Mouse (Mus musculus): ENCODE results near the gene Hils1.
"Not testable (repeated sequence)": the region's sequence is repeated elsewhere in the genome, so short reads cannot be mapped to it uniquely, and the experiment has no call there.

Hils1 gene

DNA sequence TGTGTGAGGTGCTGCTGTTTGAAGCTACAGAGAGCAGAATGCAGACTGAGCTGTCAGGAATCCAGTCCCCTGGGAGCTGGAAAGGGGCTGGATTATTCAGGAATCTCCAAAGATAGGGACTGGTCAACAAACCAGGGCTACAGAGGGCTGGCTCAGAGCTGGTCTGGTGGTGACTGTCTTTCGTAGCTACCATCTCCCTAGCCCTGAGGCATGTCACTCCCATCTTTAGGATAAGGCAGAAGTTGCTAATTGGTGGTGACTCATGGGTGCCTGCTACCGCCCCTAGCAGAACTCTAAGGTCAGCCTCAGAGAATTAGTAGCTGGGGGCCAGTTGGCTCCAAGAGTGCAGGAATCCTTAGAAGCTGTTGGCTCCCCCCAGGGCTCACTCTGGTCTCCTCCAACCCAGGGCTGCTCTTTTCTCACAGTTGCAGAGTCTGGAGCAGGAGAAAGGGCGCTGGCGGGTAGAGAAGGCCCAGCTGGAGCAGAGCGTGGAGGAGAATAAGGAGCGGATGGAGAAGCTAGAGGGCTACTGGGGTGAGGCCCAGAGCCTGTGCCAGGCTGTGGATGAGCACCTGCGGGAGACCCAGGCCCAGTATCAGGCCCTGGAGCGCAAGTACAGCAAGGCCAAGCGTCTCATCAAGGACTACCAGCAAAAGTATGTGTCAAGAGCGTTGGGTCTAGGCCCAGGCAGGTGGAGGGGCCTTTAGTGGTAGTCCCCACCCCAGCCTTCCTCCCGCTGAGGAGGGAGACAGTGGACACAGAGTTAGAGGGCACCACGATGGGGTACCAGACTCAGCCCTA lies 36.9 kb downstream of the Hils1 start:
- no peak for DNase-seq (ENCODE audit: low spot score)

GRCm38 (mm10) chr11:95004937-95005198 lies 37.5 kb downstream of the Hils1 start:
- no peak for DNase-seq (ENCODE audit: low spot score)

- no peak for DNase-seq (ENCODE audit: low spot score)
Observed at GRCm38 (mm10) chr11:95006038-95006437, 38.6 kb downstream of the Hils1 start.

DNA sequence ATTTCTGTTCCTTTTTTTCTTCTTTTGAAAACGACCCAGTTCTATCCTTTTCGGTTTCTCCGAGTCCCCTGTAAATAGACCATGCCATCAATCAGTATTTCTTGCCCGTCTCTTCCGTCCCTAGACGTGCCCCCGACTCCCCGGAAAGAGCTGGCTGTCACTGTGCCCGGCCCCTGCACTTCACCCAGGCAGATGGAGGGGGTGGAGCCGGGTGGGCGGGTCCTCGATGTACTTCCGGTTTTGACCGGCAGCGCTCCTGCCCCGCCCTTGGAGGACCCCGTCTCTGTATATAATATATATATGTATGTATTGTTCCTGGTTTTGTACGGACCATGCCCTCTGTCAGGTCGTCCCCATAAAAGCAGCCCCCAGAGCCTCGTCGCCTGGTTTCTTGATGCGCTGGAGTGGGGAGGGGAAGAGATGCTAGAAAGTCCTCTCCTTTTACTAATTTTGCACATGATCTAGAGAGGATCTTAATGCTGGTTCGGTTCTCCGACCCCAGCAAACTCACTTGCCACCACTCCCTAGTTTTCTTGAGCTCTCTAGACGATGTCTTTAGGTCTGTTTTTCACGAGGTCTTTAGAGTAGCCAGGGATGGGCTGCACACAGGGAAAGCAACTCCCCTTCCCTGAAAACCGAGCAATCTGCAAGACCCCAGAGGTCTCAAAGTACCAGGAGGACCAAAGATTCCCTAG lies 39.3 kb downstream of the Hils1 start:
- DNase-seq (ENCODE audit: low spot score), result no peak

GRCm38 (mm10) chr11:95007418-95007817 lies 40.0 kb downstream of the Hils1 start:
- DNase-seq (ENCODE audit: low spot score), result no peak

- DNase-seq (ENCODE audit: low spot score), result no peak
Observed at GRCm38 (mm10) chr11:95008661-95009628, 41.6 kb downstream of the Hils1 start.

DNA sequence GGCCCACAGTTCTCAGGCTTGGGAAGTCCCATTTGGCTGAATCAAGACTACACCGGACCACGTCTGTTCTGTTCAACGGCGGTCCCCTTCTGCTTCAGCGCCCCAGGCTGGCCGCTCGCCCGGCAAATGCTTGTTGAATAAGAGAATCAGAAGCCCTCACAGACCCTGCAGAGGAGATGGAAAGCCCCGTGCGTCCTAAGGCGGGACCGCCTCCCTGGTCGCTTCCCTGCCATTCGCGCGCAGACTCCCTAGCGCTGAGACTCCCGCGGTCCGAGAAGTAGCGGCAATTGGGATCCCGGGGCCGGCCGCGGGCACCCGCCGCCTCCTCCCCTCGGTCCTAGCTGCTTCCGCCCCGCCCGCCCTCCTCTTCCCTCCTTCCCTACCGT lies 42.2 kb downstream of the Hils1 start, which contains the start of gene Samd14:
Gene Samd14, plus strand, starts transcription at position 251 of the 386 bp plus-strand sequence.
- no peak for DNase-seq (ENCODE audit: low spot score)

DNA sequence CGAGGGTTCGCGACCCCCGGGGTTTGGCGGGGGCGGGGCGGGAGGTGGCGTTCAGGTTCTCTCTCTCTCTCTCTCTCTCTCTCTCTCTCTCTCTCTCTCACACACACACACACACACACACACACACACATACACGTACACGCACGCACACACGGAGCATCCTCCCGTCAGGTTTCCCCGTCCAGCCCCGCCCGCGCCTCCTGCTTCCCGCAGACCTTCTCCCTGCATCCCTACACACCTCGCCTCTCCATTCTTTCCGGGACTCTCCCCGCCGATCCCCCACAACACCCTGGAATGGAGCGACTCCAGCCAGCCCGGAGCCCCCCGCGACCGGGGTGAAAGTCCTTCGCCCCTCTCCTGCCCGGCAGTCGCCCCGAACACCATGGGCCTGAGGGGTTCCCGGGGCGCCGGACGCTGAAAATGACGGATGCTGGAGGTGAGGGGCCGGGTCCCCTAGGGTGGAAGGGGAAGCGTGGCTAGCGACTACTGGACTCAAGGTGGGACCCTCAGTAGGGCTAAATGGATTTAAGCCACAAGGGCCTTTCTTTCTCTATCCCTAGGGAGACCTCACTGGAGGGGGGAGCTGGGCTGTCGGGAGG lies 42.8 kb downstream of the Hils1 start:
- DNase-seq (ENCODE audit: low spot score), result no peak

DNA sequence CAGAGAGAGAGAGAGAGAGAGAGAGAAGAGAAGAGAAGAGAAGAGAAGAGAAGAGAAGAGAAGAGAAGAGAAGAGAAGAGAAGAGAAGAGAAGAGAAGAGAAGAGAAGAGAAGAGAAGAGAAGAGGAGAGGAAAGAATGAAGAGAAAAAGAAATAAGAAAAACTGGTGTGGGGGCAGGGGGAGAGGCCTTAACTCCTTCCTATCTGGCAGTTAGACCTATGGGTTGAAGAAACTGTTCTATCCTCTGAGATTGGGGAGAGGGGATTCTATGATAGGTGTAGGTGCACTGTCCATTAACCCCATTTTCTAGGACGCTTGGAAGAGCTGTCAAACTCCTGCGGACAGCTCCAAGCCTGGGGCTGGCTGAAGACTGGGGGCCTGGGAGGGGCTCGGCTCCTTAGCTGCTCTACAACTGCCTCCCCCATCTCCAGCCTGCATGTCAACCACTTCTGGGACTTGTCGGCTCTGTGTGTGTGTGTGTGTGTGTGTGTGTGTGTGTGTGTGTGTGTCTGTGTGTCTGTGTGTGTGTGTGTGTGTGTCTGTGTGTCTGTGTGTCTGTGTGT lies 43.5 kb downstream of the Hils1 start:
- DNase-seq (ENCODE audit: low spot score), result not testable (repeated sequence)

DNA sequence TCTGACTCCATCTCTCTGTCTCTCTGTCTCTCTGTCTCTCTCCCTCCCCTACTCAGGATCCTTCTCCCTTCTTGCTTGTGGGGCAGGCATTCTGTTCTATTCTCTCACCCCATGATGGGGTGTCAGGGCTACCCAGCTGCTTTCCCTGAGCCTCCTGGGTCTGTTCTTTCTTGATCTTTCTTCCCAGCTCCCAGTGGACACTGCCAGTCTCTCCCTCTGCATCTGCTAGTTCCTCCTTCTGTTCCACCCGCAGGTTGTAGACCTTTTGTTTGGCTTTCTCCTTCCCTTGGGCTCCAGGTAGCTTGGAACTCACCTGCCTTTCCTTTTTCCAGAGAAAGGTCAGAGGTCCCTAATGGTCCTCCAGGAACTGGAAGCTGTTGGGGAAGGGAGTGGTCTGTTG lies 44.0 kb downstream of the Hils1 start:
- no peak for DNase-seq (ENCODE audit: low spot score)

DNA sequence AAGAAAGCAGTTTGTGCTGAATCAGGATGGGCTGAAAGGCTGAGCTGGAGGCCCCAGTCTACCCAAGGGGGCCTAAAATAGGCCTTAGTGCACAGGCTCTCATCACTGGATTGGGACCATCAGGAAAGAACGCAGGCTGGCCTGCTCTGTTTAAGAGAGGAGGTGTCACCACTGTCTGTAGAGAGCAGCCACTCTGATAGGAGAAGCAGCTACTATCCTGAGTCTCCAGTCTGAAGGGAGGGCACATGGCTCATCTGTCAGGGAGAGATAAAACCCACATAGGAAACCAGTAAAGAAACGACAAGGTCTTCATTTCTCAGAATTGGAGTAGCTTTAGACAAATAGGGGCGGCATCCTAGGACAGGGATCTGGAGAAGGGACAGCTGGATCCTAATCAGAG lies 44.7 kb downstream of the Hils1 start:
- no peak for DNase-seq (ENCODE audit: low spot score)

GRCm38 (mm10) chr11:95012487-95012886 lies 45.1 kb downstream of the Hils1 start:
- DNase-seq (ENCODE audit: low spot score), result no peak

DNA sequence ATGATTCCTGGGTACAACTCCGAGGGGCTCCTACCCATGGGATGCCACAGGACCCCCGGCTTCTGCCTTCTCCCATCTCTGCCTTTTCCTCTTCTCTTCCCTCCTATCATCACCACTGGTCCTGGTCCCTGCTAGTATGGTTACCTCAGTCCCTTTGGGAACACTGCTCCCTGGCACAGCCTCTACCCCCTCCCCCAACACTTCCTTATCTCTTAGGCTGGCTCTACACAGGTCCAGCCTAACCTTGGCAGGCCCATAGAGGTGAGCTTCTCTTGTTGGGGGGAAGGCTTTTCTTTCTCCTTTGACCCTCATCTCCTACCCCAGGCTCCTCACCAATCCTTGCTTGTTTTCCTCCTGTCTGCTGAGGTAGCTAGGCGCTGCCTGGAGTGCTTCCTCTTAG lies 48.1 kb downstream of the Hils1 start:
- no peak for DNase-seq (ENCODE audit: low spot score)
